Mouse (Mus musculus) right cerebral cortex, postnatal 10 days (tissue): Measurements from ENCODE around the gene Irak1bp1.

Experiments
- DNase-seq, 2 experiments: peaks; one replicate each; pipeline ENCODE4 v3.0.0; 2021; ENCODE audit warnings: low spot score in 2 of 2

The Irak1bp1 gene

DNA sequence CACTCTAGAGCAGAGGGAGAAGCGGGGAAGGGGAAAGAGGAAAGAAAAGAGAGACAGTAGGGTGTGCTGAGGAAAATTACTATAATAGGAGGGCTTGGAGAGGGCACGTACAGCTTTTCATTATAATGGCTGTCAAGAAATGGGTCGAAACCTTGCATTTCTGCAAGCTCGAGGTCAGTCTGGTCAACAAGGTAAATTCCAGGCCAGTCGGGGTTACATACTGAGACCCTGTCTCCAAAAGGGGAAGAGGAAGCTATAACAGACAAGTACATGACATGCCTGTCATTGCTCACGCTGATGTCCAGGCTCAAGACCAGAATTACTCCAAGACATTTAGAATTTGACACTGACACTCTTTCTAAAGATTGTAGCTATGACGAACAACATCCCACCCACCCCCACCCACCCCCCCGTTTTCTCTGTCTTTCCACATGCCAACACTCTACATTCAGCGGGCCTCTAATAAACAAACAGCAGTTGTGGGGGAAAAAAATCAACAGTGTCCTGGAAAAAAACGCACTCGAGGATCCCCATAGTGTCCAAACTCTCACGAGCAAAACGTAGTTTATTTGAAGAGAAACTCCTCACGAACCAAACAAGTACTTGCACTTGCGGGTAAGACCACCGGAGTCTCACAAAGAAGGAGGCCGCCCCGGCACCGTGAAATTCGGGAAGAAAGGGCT is at the start of gene Irak1bp1:
Gene Irak1bp1, plus strand, starts transcription at position 534 of the 683 bp plus-strand sequence.
- DNase-seq, result no peak

DNA sequence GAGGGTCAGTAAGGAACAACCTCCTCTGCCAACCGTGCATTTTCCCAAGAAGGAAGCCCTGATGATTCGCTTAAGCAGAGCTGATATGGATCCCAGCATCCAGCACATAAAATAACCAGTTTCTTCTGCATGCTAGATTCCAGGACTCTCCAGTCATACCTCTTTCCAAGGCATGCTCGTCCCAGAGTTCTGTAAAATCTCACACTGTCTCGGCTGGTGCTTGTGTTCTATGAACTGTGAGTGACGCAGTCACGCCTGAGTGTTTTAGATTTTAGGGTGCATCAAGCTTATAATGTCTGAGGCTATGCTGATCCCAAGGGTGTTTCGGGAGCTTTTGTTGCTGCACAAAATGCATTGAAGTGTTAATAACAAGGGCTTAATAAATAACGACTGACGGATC is 41.0 kb upstream of the Irak1bp1 start:
- no peak for DNase-seq

DNA sequence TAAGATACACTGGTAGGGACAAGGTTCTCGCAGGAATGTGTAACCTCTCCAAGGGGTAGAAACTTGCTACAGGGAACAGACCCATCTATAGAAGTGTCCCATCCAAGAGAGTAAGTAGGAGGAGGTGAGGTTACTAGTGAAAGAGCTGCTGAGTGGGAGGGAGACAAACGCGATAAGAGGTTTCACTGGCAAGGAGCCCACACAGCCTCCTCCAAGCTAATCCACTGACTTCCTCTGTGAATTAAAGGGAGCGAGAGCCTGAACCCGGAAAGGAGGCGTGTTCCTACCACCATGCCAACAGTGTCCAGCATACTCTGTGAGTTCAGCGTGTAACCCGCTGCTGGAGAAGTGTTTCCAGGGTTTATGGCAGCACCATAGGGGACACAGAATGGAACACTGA is 29.0 kb upstream of the Irak1bp1 start:
- DNase-seq, result no peak

DNA sequence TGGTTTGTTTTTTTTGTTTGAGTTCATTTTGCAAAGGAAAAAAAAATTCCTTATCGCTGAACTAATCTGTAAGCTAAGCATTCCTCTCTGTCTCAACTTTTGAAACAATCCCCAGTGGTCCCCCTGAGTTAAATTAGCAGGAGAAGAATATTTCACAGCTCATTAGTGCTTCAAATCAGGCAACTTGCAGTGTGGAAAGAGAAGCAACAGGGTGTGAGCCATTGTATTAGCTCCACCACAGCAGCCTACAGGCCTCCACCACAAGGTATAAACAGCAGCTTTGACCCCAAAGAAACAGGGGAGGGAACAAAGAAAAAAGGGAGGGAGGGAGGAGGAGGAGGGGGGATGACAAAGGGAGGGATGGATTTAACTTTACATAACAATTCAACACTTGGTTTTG is 22.2 kb upstream of the Irak1bp1 start:
- no peak for DNase-seq

DNA sequence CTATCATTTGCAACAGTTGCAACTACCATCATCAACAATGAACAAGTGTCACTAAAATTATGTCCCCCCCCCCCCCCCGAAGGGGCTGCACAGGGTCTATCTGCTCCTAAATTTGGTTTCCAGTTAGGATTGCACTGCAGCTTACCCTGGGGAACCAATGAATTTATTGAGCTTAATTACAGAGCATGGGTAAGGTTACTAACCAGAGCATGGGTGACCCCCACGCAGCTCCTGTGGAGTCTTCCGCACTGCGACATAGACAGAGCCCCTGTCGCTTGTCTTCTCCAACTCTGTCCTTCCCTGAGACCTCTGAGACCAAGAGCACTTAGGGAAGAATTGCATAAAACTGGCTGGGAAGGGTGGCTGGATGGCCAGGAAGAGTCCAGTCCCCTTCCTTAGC is 21.7 kb upstream of the Irak1bp1 start:
- no peak for DNase-seq

DNA sequence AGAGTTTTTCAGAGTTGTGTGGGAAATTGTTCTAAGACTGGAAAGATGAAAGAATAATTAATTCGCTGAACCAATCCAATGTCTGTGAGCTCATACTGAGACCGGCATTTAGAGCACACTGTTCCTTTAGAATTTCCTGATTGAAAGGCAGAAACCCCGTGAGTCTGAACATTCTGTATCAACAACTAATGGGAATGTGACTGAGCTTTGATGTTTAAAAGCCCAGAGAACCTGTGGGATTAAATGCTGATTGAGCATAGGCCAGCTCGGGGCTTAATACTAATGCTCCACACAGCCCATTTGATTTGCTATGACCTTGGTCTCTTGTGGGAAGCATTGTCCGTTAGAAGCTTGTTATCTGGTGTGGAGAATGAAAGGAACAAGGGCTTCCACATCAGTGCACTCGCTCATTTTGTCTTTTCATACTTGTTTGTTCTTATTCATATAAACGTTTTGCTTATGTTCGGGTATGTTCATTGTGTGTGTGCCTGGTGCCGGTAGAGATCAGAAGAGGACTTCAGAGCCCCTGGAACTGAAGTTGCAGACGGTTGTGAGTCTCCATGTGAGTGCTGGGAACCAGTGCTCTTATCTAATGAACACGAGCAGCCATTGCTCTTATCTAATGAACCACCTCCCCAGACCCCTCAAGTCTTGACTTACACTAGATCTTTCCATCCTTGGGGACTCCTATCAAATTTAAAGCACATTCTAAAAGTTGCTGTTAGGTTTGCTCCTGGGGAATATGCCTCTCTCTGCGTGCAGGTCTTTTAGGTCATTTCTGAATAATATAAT is 17.0 kb upstream of the Irak1bp1 start:
- DNase-seq, result no peak

DNA sequence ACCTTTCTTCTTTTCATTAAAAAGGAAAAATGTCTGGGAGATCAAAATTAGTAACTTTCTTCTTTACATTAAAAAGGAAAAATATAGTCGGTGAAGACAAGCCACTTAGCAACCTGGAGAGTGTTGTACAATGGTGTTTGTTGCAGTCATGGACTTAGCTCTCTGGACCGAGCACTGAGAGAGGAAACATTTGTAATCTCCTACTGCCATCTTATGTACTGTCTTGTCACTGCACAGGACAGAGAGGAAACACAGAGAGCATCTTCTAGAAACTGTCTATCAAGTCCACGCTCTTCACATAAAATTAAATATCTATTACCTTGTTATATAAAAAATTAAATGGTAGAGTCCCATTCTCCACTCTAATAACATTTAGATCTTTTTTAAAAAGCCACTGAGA is 14.8 kb upstream of the Irak1bp1 start:
- no peak for DNase-seq

DNA sequence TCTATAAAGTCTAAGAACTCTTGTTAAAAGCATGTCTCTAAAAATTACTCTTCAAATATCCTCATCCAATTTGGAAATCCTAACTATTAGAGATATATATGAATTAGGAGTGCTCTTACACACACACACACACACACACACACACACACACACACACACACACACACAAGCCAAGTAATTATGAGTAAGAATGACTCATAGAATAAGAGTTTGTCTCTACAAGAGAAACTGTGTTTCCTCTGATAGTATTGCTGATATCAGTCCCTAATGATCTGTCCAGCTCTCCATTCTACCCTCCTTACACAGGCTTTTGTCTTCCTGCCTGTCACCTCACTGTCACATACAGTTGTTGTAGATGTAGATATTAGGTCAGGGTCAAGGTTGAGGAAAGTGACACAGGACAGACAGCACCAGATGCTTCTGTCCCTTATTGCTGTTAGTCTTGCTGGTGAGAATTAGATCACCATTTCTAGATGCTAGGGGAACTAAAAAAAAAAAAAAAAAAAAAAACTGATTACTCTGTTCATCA is 14.0 kb upstream of the Irak1bp1 start:
- no peak for DNase-seq

DNA sequence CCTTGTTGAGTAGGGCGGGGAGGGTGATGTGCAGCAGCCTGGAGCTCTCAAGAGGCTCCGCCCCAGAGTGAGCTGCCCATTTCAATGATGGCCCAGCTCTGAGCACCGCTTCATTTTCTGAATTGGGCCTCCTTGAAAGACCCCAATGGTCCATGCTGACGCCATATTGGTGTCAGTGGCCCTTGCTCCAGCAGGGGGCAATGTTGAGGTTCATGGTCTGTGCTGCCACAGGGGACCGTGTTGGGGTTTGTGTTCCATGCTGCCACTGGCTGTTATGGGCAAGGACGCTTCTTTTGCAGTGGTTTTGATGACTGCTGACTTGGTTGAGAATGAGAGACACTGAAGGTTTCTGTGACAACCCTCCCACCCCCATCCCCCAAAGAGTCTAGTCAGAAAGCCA is 2.9 kb upstream of the Irak1bp1 start:
- no peak for DNase-seq

DNA sequence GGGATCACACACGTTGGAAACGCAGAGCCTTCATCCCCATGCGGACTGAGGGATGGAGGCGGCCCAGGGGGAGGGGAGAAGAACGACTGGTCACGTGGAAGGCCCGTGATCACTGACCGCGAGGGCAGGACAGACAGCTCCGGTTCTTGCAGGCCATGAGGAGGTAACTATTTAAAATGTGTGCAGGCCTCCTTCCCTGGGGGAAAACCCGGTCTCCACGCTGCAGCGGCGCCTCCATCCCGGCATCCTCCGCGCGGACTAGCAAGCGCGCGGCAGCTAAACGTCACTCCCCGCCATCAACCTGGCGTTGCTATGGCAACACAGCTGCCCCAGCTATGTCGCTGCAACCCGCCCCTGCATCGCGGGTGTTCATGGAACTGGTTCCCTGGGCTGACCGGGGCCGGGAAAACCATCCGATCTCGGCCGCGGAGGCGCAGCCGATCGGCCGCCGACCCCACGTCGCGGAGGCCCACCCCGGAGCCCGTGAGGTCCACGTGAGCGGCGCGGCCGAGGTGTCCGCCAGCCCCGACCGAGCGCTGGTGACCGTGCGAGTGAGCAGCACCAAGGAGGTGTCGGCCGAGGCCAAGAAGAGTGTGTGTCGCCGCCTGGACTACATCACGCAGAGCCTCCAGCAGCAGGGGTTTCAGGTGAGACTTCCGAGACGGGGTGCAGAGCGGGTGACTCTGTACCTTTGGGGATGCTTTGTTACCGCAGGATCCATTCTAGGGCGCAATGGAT is 522 bp downstream of the Irak1bp1 start:
- DNase-seq, result peak; percentile 95

DNA sequence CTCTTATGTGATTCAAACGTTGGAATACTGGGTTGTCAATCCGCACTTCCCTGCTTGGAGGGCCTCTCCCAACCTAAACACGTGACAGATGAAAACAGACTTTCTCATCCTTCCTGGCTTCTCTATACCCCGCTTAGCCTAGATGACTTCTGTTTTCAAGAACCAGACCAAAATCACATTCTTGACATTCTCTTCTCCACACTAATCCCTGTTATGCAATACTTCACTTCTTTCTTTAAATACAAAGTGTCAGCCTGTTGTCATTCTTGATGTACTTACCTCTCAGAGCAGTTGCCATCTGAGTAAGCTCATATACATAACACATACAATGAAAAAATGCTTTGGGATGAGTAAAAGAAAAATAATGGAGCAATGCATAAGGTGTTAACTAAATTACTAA is 2.6 kb downstream of the Irak1bp1 start:
- DNase-seq, result no peak

DNA sequence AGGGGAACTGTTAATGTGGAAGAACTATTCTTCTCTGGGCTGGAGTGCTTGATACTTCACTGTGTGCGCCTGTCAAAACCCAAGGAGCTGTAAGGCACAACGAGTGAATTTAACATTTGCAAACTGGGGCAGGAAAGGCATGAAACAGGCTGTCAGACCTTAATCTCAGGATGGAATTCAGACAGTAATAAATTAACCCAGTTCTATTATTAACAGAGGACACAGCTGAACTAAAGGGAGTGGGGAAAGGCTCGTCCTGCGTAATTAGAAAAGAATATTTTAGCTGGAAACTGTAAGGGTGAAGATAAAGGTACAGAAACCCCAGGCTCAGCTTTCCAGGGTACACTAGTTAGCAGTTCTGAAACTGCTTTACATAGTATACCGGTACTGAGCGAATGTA is 6.6 kb downstream of the Irak1bp1 start:
- no peak for DNase-seq

DNA sequence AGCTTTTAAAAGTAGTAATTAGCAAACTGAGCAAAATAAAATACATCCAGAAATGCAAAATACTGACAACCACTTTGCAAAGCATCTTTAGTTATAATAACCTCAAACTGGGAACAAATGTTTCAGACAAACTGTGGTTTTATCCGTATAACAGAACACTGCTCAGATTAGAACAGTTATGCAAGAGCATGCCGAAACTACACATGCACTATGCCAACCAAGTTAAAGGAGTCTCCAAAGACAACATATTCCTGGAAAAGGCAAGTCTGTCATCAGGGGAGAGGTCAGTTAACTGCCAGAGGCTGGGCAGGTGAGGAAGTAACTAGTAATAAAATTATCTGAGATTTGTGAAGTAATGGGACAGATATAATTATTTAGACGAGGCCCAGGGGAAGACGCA is 13.3 kb downstream of the Irak1bp1 start:
- no peak for DNase-seq

DNA sequence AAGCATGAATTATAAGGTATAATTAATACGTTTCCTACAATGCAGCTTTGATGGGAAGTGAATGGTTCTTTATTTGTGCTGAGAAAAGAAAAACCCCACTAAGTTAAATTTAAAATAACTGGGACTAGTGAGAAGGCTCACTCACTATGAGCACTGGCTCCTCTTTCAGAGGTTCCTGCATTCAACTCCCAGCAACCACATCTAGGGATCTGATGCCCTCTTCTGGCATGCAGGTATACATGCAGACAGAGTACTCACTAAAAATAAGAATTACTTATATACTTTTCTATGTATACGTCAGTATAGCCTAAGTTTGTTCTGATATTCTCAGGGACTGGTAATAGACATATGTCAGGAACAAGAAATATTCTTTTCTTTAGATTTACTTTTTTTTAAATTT is 24.7 kb downstream of the Irak1bp1 start:
- peak in 1 of 2 experiments; percentile 35 for DNase-seq

DNA sequence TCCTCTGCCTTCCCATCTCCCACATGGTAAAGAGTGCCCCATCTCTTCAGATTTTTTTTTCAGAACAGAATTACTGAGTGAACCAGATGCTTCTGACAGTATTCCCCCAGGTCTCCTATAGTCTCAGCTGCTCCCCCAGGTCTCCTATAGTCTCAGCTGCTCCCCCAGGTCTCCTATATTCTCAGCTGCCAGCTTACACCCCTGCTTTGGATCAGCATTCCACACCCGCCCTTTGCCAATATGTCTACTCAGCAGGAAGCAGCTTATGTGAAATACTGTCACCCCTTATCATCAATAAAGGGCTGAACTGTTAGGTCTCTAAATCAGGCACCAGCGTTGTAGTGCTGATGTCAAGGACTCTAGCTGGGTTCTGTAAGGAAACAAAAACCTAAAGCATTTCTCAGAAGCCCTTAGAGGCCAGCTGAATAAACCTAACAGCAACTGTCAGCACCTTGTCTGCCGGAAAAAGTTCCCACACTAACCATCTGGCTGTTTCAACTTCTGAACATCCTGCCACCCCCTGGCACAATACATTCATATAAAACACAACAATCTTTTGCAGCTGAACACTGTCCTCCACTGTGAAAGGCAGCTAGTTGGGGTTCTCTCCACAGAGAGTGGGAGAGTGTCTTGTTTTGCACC is 25.8 kb downstream of the Irak1bp1 start:
- peak in 1 of 2 experiments; percentile 25 for DNase-seq

DNA sequence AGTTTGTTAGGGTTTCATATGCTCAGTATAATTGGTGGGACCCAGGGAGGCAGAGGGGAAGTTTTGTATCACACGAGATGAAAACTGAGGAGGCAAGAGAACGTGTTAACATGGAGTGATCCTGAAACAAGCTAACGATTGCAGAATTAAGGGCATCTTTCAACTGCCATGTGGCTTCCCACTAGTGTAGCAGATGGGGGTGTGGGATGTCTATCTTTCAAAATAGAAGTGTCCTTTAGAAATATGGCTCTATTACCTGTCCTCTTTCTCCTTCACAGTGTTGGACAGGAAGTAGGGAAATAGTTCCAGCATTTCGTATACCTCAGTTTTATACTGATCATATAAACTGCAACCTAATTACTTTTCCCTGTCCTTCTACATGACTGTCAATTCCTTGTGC is 26.9 kb downstream of the Irak1bp1 start:
- no peak for DNase-seq

DNA sequence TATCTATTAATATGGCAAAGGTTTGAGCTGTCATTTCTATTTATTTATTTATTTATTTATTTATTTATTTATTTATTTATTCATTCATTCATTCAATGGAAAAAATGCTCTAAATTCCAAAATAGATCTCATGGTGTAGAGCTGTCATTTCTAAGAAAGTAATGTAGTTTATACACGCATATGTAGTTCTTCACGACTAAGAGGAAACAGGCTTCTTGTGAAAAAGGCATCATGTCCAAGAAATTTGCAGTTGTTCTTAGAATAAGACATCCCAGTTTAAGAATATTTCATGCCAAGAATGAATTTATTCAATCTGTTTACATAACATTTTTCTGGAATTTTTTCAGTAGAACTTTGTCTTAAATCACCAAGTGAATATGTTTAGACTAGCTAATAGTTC is 31.5 kb downstream of the Irak1bp1 start:
- no peak for DNase-seq

DNA sequence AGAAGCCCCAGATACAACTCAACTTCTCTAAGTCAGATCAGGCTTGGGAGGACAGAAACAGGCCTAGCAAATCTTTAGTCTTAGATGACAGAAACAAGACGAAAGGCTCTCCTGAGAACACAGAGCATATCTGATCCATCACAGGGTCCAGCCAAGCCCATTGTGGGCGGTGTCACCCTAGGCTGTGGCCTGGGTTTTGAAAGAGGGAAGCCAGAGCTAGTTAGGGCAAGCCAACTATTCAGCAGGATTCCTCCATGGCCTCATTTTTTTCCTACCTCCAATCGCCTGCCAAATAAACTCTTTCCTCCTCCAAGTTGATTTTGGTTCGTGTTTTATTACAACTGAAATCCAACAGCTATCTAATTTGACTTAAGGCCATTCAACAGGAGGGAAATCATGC is 32.0 kb downstream of the Irak1bp1 start:
- DNase-seq, result peak in 1 of 2 experiments; percentile 24

DNA sequence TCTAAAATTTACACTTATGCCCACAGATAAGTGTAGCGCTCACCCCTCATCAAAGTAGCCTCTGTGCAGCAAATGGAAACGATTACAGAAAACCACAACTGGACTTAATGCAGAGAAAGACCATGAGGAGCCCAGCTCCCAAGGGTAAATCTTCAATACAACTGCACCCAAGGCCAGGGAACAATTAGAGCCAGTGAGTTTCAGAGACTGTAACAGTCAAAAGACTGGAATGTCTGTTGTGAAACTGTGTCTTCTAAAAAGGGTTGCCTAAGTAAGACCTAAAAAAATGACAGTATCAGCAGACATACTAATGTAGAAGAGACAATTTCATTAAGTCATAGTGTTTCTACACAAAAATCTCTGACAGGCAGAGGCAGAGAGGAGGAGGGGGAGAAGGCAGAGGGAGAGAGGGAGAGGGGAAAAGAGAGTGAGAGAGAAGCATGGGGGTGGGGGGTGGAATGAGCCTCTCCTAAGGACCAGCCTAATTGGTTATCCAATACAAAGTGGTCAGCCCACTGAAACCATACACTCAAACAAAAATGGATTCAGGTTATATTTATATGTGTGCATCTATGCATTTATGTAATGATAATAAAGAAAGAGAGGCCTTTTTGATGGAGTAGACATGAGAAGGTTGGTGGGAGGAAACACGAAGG is 32.6 kb downstream of the Irak1bp1 start:
- no peak for DNase-seq

DNA sequence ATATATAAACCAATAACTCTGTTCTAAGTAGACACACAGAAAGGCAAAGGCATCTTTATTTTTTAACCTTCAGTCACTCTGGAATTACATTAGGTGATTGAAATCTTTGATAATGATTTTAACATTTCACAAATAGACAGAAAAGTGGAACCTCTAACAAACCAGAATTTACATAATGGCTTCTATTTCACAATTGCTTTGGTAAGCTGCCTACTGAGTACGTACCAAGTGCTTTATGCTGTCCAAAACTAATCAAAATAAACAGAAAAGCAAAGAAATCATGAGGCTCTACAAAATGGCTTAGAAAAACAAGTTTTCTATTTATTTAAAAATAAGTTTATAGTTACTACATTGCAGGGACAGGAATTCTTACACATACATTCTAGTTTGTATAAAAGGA is 36.8 kb downstream of the Irak1bp1 start:
- no peak for DNase-seq

DNA sequence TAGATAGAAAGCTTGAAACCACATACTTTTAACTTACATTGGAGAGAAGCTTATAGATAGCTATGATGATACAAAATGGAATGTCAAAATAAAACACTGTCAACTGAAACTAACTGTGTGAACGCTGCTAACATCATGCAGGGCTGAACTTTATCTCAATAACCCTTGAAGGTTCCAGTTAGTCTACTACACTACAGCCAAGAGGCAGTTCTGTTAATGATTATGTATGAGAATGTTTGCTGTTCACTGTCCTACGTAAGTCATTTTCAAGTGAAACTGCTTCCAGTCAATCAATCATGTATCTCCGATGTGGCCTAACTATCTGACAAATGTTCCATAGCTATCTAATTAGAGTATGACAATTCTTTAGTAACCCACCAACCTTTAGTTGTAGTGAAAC is 38.4 kb downstream of the Irak1bp1 start:
- DNase-seq, result no peak
